Mouse (Mus musculus): Measurements from ENCODE around the gene Gm42674. TPM values are rescaled to one million over a fixed set of nuclear protein-coding genes. Genes with fewer than 3 reads are reported as not detected.

Gm42674 gene
- polyA plus RNA-seq, 1 experiment from 2014 or later, result not detected

GRCm38 (mm10) chr3:90581141-90581540, 20.6 kb upstream of the Gm42674 start:
- Histone ChIP-seq H3K4me2 (ENCODE audit: low read length) (no peak overlapping the region), H3K27me3 (ENCODE audit: control insufficient read depth, insufficient read depth, low read length) (no peaks in the 10 kb centered on the region), H3K27ac (replicated peaks; ENCODE audit: low read depth, low read length) (no peak overlapping the region), H3K4me3 (replicated peaks; ENCODE audit: low read depth, low read length) (no peak overlapping the region), H3K9ac (replicated peaks; ENCODE audit: low read length) (no peak overlapping the region), H3K36me3 (ENCODE audit: control insufficient read depth, insufficient read depth, low read length) (no peaks in the 10 kb centered on the region), H3K9me3 (ENCODE audit: control insufficient read depth, low read length) (no peaks in the 10 kb centered on the region), H3K4me1 (ENCODE audit: control insufficient read depth, insufficient read depth, low read length) (no peaks in the 10 kb centered on the region)
- DNase-seq, result no peak
- 96% methylated on average over 5 of the region's 5 CpGs for WGBS
- ATAC-seq (ENCODE audit: low FRiP score, low TSS enrichment), result no peak

GRCm38 (mm10) chr3:90582156-90582555, 19.5 kb upstream of the Gm42674 start:
- no peaks in the 10 kb centered on the region for H3K4me1 ChIP-seq (ENCODE audit: control insufficient read depth, insufficient read depth, low read length)
- H3K4me3 ChIP-seq (replicated peaks; ENCODE audit: low read depth, low read length), result no peak overlapping the region
- 93% methylated on average over 1 of the region's 1 CpGs for WGBS
- no peak overlapping the region for H3K27ac ChIP-seq (replicated peaks; ENCODE audit: low read depth, low read length)
- no peak overlapping the region for H3K4me2 ChIP-seq (ENCODE audit: low read length)
- DNase-seq (no peak), ATAC-seq (ENCODE audit: low FRiP score, low TSS enrichment) (no peak)
- no peaks in the 10 kb centered on the region for H3K36me3 ChIP-seq (ENCODE audit: control insufficient read depth, insufficient read depth, low read length)
- no peak overlapping the region for H3K9ac ChIP-seq (replicated peaks; ENCODE audit: low read length)
- no peaks in the 10 kb centered on the region for H3K9me3 ChIP-seq (ENCODE audit: control insufficient read depth, low read length)
- no peaks in the 10 kb centered on the region for H3K27me3 ChIP-seq (ENCODE audit: control insufficient read depth, insufficient read depth, low read length)

GRCm38 (mm10) chr3:90582556-90582955, 19.1 kb upstream of the Gm42674 start:
- Histone ChIP-seq H3K27me3 (ENCODE audit: control insufficient read depth, insufficient read depth, low read length) (no peaks in the 10 kb centered on the region), H3K4me2 (ENCODE audit: low read length) (no peak overlapping the region), H3K27ac (replicated peaks; ENCODE audit: low read depth, low read length) (no peak overlapping the region), H3K4me1 (ENCODE audit: control insufficient read depth, insufficient read depth, low read length) (no peaks in the 10 kb centered on the region), H3K4me3 (replicated peaks; ENCODE audit: low read depth, low read length) (no peak overlapping the region), H3K36me3 (ENCODE audit: control insufficient read depth, insufficient read depth, low read length) (no peaks in the 10 kb centered on the region), H3K9ac (replicated peaks; ENCODE audit: low read length) (no peak overlapping the region), H3K9me3 (ENCODE audit: control insufficient read depth, low read length) (no peaks in the 10 kb centered on the region)
- DNase-seq, result no peak
- ATAC-seq (ENCODE audit: low FRiP score, low TSS enrichment), result no peak
- 95% methylated on average over 4 of the region's 4 CpGs for WGBS

- Histone ChIP-seq H3K9me3 (ENCODE audit: control insufficient read depth, low read length) (no peaks in the 10 kb centered on the region), H3K27ac (replicated peaks; ENCODE audit: low read depth, low read length) (no peak overlapping the region), H3K27me3 (ENCODE audit: control insufficient read depth, insufficient read depth, low read length) (no peaks in the 10 kb centered on the region), H3K4me2 (ENCODE audit: low read length) (no peak overlapping the region), H3K4me3 (replicated peaks; ENCODE audit: low read depth, low read length) (no peak overlapping the region), H3K4me1 (ENCODE audit: control insufficient read depth, insufficient read depth, low read length) (no peaks in the 10 kb centered on the region), H3K36me3 (ENCODE audit: control insufficient read depth, insufficient read depth, low read length) (no peaks in the 10 kb centered on the region), H3K9ac (replicated peaks; ENCODE audit: low read length) (no peak overlapping the region)
- 41% methylated on average over 3 of the region's 3 CpGs for WGBS
- no peak for ATAC-seq (ENCODE audit: low FRiP score, low TSS enrichment)
- no peak for DNase-seq
These were observed 17.8 kb upstream of the Gm42674 start for GRCm38 (mm10) chr3:90583893-90584292.

- Histone ChIP-seq H3K9me3 (ENCODE audit: control insufficient read depth, low read length) (no peaks in the 10 kb centered on the region), H3K4me2 (ENCODE audit: low read length) (no peak overlapping the region), H3K4me1 (ENCODE audit: control insufficient read depth, insufficient read depth, low read length) (no peaks in the 10 kb centered on the region), H3K27me3 (ENCODE audit: control insufficient read depth, insufficient read depth, low read length) (no peaks in the 10 kb centered on the region), H3K27ac (replicated peaks; ENCODE audit: low read depth, low read length) (no peak overlapping the region), H3K4me3 (replicated peaks; ENCODE audit: low read depth, low read length) (no peak overlapping the region), H3K9ac (replicated peaks; ENCODE audit: low read length) (no peak overlapping the region), H3K36me3 (ENCODE audit: control insufficient read depth, insufficient read depth, low read length) (no peaks in the 10 kb centered on the region)
- 34% methylated on average over 5 of the region's 5 CpGs for WGBS
- 0 out of 2 replicates have a peak, but pooled peaks have one; percentile 7 for ATAC-seq (ENCODE audit: low FRiP score, low TSS enrichment)
- DNase-seq, result peak; percentile 80
These were observed 16.1 kb upstream of the Gm42674 start for GRCm38 (mm10) chr3:90585595-90585994.

GRCm38 (mm10) chr3:90586016-90586643, 15.6 kb upstream of the Gm42674 start:
- no peak overlapping the region for H3K4me2 ChIP-seq (ENCODE audit: low read length)
- H3K4me1 ChIP-seq (ENCODE audit: control insufficient read depth, insufficient read depth, low read length), result no peaks in the 10 kb centered on the region
- ATAC-seq (ENCODE audit: low FRiP score, low TSS enrichment) (no peak), DNase-seq (no peak)
- WGBS, result 86% methylated on average over 15 of the region's 15 CpGs
- H3K27me3 ChIP-seq (ENCODE audit: control insufficient read depth, insufficient read depth, low read length), result no peaks in the 10 kb centered on the region
- no peak overlapping the region for H3K9ac ChIP-seq (replicated peaks; ENCODE audit: low read length)
- H3K9me3 ChIP-seq (ENCODE audit: control insufficient read depth, low read length), result no peaks in the 10 kb centered on the region
- no peaks in the 10 kb centered on the region for H3K36me3 ChIP-seq (ENCODE audit: control insufficient read depth, insufficient read depth, low read length)
- H3K27ac ChIP-seq (replicated peaks; ENCODE audit: low read depth, low read length), result no peak overlapping the region
- no peak overlapping the region for H3K4me3 ChIP-seq (replicated peaks; ENCODE audit: low read depth, low read length)

- H3K27ac ChIP-seq (replicated peaks; ENCODE audit: low read depth, low read length), result no peak overlapping the region
- no peaks in the 10 kb centered on the region for H3K4me1 ChIP-seq (ENCODE audit: control insufficient read depth, insufficient read depth, low read length)
- H3K27me3 ChIP-seq (ENCODE audit: control insufficient read depth, insufficient read depth, low read length), result no peaks in the 10 kb centered on the region
- DNase-seq (no peak), ATAC-seq (ENCODE audit: low FRiP score, low TSS enrichment) (no peak)
- no peaks in the 10 kb centered on the region for H3K36me3 ChIP-seq (ENCODE audit: control insufficient read depth, insufficient read depth, low read length)
- H3K4me2 ChIP-seq (ENCODE audit: low read length), result no peak overlapping the region
- H3K9ac ChIP-seq (replicated peaks; ENCODE audit: low read length), result no peak overlapping the region
- 78% methylated on average over 10 of the region's 10 CpGs for WGBS
- H3K4me3 ChIP-seq (replicated peaks; ENCODE audit: low read depth, low read length), result no peak overlapping the region
- no peaks in the 10 kb centered on the region for H3K9me3 ChIP-seq (ENCODE audit: control insufficient read depth, low read length)
These were observed 14.8 kb upstream of the Gm42674 start for GRCm38 (mm10) chr3:90586906-90587305.

- H3K27ac ChIP-seq (replicated peaks; ENCODE audit: low read depth, low read length), result no peak overlapping the region
- H3K4me2 ChIP-seq (ENCODE audit: low read length), result no peak overlapping the region
- ATAC-seq (ENCODE audit: low FRiP score, low TSS enrichment) (no peak), DNase-seq (no peak)
- H3K27me3 ChIP-seq (ENCODE audit: control insufficient read depth, insufficient read depth, low read length), result no peaks in the 10 kb centered on the region
- no peaks in the 10 kb centered on the region for H3K4me1 ChIP-seq (ENCODE audit: control insufficient read depth, insufficient read depth, low read length)
- no peak overlapping the region for H3K9ac ChIP-seq (replicated peaks; ENCODE audit: low read length)
- H3K4me3 ChIP-seq (replicated peaks; ENCODE audit: low read depth, low read length), result no peak overlapping the region
- no peaks in the 10 kb centered on the region for H3K9me3 ChIP-seq (ENCODE audit: control insufficient read depth, low read length)
- 90% methylated on average over 14 of the region's 14 CpGs for WGBS
- H3K36me3 ChIP-seq (ENCODE audit: control insufficient read depth, insufficient read depth, low read length), result no peaks in the 10 kb centered on the region
These were observed 14.2 kb upstream of the Gm42674 start for GRCm38 (mm10) chr3:90587361-90588101.

- no peak overlapping the region for H3K9ac ChIP-seq (replicated peaks; ENCODE audit: low read length)
- no peak overlapping the region for H3K4me2 ChIP-seq (ENCODE audit: low read length)
- no peaks in the 10 kb centered on the region for H3K9me3 ChIP-seq (ENCODE audit: control insufficient read depth, low read length)
- no peak for ATAC-seq (ENCODE audit: low FRiP score, low TSS enrichment)
- H3K36me3 ChIP-seq (ENCODE audit: control insufficient read depth, insufficient read depth, low read length), result no peaks in the 10 kb centered on the region
- 87% methylated on average over 6 of the region's 6 CpGs for WGBS
- no peaks in the 10 kb centered on the region for H3K4me1 ChIP-seq (ENCODE audit: control insufficient read depth, insufficient read depth, low read length)
- no peak overlapping the region for H3K4me3 ChIP-seq (replicated peaks; ENCODE audit: low read depth, low read length)
- DNase-seq, result no peak
- no peaks in the 10 kb centered on the region; the same call in 1 of the 2 replicates for H3K27me3 ChIP-seq (ENCODE audit: control insufficient read depth, insufficient read depth, low read length)
- H3K27ac ChIP-seq (replicated peaks; ENCODE audit: low read depth, low read length), result no peak overlapping the region
These were observed 12.3 kb upstream of the Gm42674 start for GRCm38 (mm10) chr3:90589390-90589789.
